Mouse (Mus musculus): ENCODE results near the gene Cyp4f16.
"Not testable (repeated sequence)": the region's sequence is repeated elsewhere in the genome, so short reads cannot be mapped to it uniquely, and the experiment has no call there.

DNA sequence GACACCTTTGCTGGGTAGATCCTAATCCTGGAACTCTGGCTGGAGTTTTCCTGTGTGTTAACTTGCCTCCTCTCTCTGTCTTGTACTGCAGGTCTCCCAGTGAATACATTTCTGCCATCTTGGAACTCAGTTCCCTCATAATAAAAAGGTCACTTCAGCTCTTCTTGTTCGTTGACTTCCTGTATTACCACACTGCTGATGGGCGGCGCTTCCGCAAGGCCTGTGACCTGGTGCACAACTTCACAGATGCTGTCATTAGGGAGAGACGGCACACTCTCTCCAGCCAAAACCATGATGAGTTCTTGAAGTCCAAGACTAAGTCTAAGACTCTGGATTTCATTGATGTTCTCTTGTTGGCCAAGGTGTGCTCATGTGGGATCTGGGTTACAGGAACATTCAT is 8.4 kb downstream of the Cyp4f16 start:
- TF ChIP-seq CTCF (IDR thresholded peaks at IDR 0.05; ENCODE audit: borderline replicate concordance, control insufficient read depth, extremely low read depth, insufficient read depth, low read length, poor library complexity); POLR2A (IDR thresholded peaks at IDR 0.05; ENCODE audit: control insufficient read depth, extremely low read depth, insufficient read depth, low read length, poor library complexity): not testable (repeated sequence)
